Mouse (Mus musculus): ENCODE data around the gene Slc24a3.

GRCm38 (mm10) chr2:145216580-145216979, 49.0 kb downstream of the Slc24a3 start:
- no peak for TF ChIP-seq CTCF (IDR thresholded peaks at IDR 0.05; ENCODE audit: low read depth)
- no peak for TF ChIP-seq EP300 (IDR thresholded peaks at IDR 0.05; ENCODE audit: low read depth)

Data from liver, embryonic 14.5 days (tissue).